Mouse (Mus musculus) intestine, postnatal 0 days (tissue): Measurements from ENCODE around the gene Cdk4. TPM values are rescaled to one million over a fixed set of nuclear protein-coding genes. Genes with fewer than 3 reads are reported as not detected.

ENCODE experiments used
- ATAC-seq: fragments of 200-750 bp; cut with Nextera tagmentation; 2 replicates; pipeline ENCODE4 v1.8.0; 2017; ENCODE audit warnings: mild to moderate bottlenecking, moderate TSS enrichment, moderate library complexity
- H3K27ac ChIP-seq: fragments of 300-500 bp; sonication (generic); 2 replicates; pipeline ENCODE4 v1.5.1; 2014; ENCODE audit warnings: mild to moderate bottlenecking, low read depth, low read length, moderate library complexity
- H3K27me3 ChIP-seq: fragments of 300-500 bp; sonication (generic); replicated peaks from 2 replicates; pipeline ENCODE4 v1.6.1; 2014; ENCODE audit warnings: low read length, mixed read lengths; ENCODE audit not compliant: control insufficient read depth, insufficient read depth
- H3K36me3 ChIP-seq: fragments of 300-500 bp; sonication (generic); 2 replicates; pipeline ENCODE4 v1.6.1; 2014; ENCODE audit warnings: mild to moderate bottlenecking, moderate library complexity; ENCODE audit not compliant: control insufficient read depth, insufficient read depth
- H3K4me1 ChIP-seq: fragments of 300-500 bp; sonication (generic); replicated peaks from 2 replicates; pipeline ENCODE4 v1.6.1; 2014; ENCODE audit warnings: antibody characterized with exemption, low read length, mixed read lengths; ENCODE audit not compliant: control insufficient read depth, insufficient read depth
- H3K4me2 ChIP-seq: fragments of 300-500 bp; sonication (generic); replicated peaks from 2 replicates; pipeline ENCODE4 v1.6.1; 2014; ENCODE audit warnings: low read depth, mild to moderate bottlenecking, moderate library complexity
- H3K4me3 ChIP-seq: fragments of 300-500 bp; sonication (generic); 2 replicates; pipeline ENCODE4 v1.5.1; 2014; ENCODE audit warnings: low read depth, low read length
- H3K9ac ChIP-seq: fragments of 300-500 bp; sonication (generic); 2 replicates; pipeline ENCODE4 v1.6.1; 2014; ENCODE audit warnings: mild to moderate bottlenecking, low read depth, low read length
- H3K9me3 ChIP-seq: fragments of 300-500 bp; sonication (generic); 2 replicates; pipeline ENCODE4 v1.6.1; 2016; ENCODE audit warnings: mixed run types; ENCODE audit not compliant: control insufficient read depth
- CTCF ChIP-seq: sonication (generic); IDR thresholded peaks from 2 replicates; pipeline ENCODE4 v1.5.1; 2016; ENCODE audit warnings: low read depth, mild to moderate bottlenecking, control low read depth, antibody characterized with exemption, moderate library complexity
- WGBS: fragments of 180-500 bp; shearing (Covaris S2); extraction: QIAGEN DNeasy Blood & Tissue Kit; methylation state at CpG from one replicate; pipeline ENCODE4 v1.1.7; 2014; 5-methylcytosine and 5-hydroxymethylcytosine counted together
- polyA plus RNA-seq: library from polyadenylated mRNA; unstranded; fragments of >200 nt; fragmentation: Nextera tagmentation; extraction: Ambion mirVana; gene quantifications from 2 replicates; pipeline ENCODE4 v1.2.1, GENCODE M21; 2015

Gene Cdk4
- polyA plus RNA-seq, 1 experiment from 2014 or later, result 515 TPM

GRCm38 (mm10) chr10:127066519-127067018 lies 3.2 kb downstream of the Cdk4 start:
- peaks cover 35% of the 10 kb centered on the region for H3K36me3 ChIP-seq
- H3K4me1 ChIP-seq, result 0 out of 2 replicates have a peak, but pooled peaks cover 12% of the 10 kb centered on the region
- no peak for TF ChIP-seq CTCF
- ATAC-seq, result no peak
- H3K4me2 ChIP-seq, result no peak overlapping the region
- H3K9ac ChIP-seq, result no peak overlapping the region
- H3K9me3 ChIP-seq, result no peaks in the 10 kb centered on the region
- peak overlapping the region; percentile 17 for H3K27ac ChIP-seq
- no peaks in the 10 kb centered on the region for H3K27me3 ChIP-seq
- 79% methylated on average over 14 of the region's 14 CpGs for WGBS
- no peak overlapping the region for H3K4me3 ChIP-seq

- H3K27ac ChIP-seq, result peak overlapping the region; percentile 90
- H3K9ac ChIP-seq, result peak overlapping the region; percentile 13; the same call in 1 of the 2 replicates
- H3K36me3 ChIP-seq, result peaks cover 35% of the 10 kb centered on the region
- H3K27me3 ChIP-seq, result no peaks in the 10 kb centered on the region
- ATAC-seq, result no peak
- no peak overlapping the region for H3K4me3 ChIP-seq
- no peak for TF ChIP-seq CTCF
- WGBS, result 63% methylated on average over 9 of the region's 9 CpGs
- H3K9me3 ChIP-seq, result no peaks in the 10 kb centered on the region
- peak overlapping the region; percentile 89; the same call in 1 of the 2 replicates for H3K4me2 ChIP-seq
- H3K4me1 ChIP-seq, result 0 out of 2 replicates have a peak, but pooled peaks cover 12% of the 10 kb centered on the region
Observed at GRCm38 (mm10) chr10:127068360-127069038, 5.2 kb downstream of the Cdk4 start.

GRCm38 (mm10) chr10:127069281-127070189 lies 6.2 kb downstream of the Cdk4 start:
- Histone ChIP-seq H3K9me3 (no peaks in the 10 kb centered on the region), H3K4me3 (peak overlapping the region; percentile 83), H3K9ac (peak overlapping the region; percentile 68), H3K36me3 (peaks cover 35% of the 10 kb centered on the region), H3K4me2 (peak overlapping the region; percentile 89), H3K27me3 (no peaks in the 10 kb centered on the region), H3K4me1 (0 out of 2 replicates have a peak, but pooled peaks cover 8% of the 10 kb centered on the region), H3K27ac (peak overlapping the region; percentile 90)
- no peak for TF ChIP-seq CTCF
- peak; percentile 3; the same call in 1 of the 2 replicates for ATAC-seq
- 5% methylated on average over 30 of the region's 30 CpGs for WGBS

- TF ChIP-seq CTCF, result no peak
- WGBS, result 1% methylated on average over 36 of the region's 36 CpGs
Observed at GRCm38 (mm10) chr10:127070190-127071121, 7.1 kb downstream of the Cdk4 start, which contains the start of gene Tspan31. Gene Tspan31, minus strand, starts transcription at chr10:127070264.

GRCm38 (mm10) chr10:127071203-127071602 lies 7.9 kb downstream of the Cdk4 start:
- H3K4me3 ChIP-seq, result peak overlapping the region; percentile 83
- H3K9ac ChIP-seq, result no peak overlapping the region
- no peaks in the 10 kb centered on the region for H3K9me3 ChIP-seq
- peaks cover 9% of the 10 kb centered on the region for H3K27me3 ChIP-seq
- H3K27ac ChIP-seq, result no peak overlapping the region
- TF ChIP-seq CTCF, result no peak
- 0 out of 2 replicates have a peak, but pooled peaks cover 8% of the 10 kb centered on the region for H3K4me1 ChIP-seq
- H3K4me2 ChIP-seq, result peak overlapping the region; percentile 89
- H3K36me3 ChIP-seq, result peaks cover 25% of the 10 kb centered on the region
- no peak for ATAC-seq
- 45% methylated on average over 9 of the region's 9 CpGs for WGBS

More at GRCm38 (mm10) chr10:127070190-127071121, 7.1 kb downstream of the Cdk4 start, which contains the start of gene Tspan31:
- Histone ChIP-seq H3K36me3 (peaks cover 31% of the 10 kb centered on the region), H3K9me3 (no peaks in the 10 kb centered on the region), H3K9ac (peak within 1 kb of the TSS; percentile 68), H3K4me2 (peak within 1 kb of the TSS; percentile 89), H3K27ac (peak within 1 kb of the TSS; percentile 90), H3K4me1 (0 out of 2 replicates have a peak, but pooled peaks cover 8% of the 10 kb centered on the region), H3K4me3 (peak within 1 kb of the TSS; percentile 83), H3K27me3 (peaks cover 2% of the 10 kb centered on the region; the same call in 1 of the 2 replicates)
- peak; percentile 82 for ATAC-seq
